Mouse (Mus musculus) liver, embryonic 12.5 days (tissue): ENCODE data around the gene Cstf2t. TPM values are rescaled to one million over a fixed set of nuclear protein-coding genes. Genes with fewer than 3 reads are reported as not detected.

Experiments used
- ATAC-seq: fragments of 200-750 bp; cut with Nextera tagmentation; 2 replicates; pipeline ENCODE4 v1.8.0; 2017; ENCODE audit warnings: moderate number of reproducible peaks, mild to moderate bottlenecking, moderate library complexity
- H3K27ac ChIP-seq: fragments of 300-500 bp; sonication (generic); 2 replicates; pipeline ENCODE4 v1.5.1; 2016; ENCODE audit warnings: mild to moderate bottlenecking
- H3K27me3 ChIP-seq: fragments of 300-500 bp; sonication (generic); replicated peaks from 2 replicates; pipeline ENCODE4 v1.6.1; 2016; ENCODE audit warnings: mild to moderate bottlenecking, moderate library complexity
- H3K36me3 ChIP-seq: fragments of 300-500 bp; sonication (generic); 2 replicates; pipeline ENCODE4 v1.6.1; 2016; ENCODE audit warnings: mild to moderate bottlenecking, moderate library complexity
- H3K4me1 ChIP-seq: fragments of 300-500 bp; sonication (generic); 2 replicates; pipeline ENCODE4 v1.6.1; 2016
- H3K4me2 ChIP-seq: fragments of 300-500 bp; sonication (generic); 2 replicates; pipeline ENCODE4 v1.6.1; 2016; ENCODE audit warnings: mild to moderate bottlenecking, moderate library complexity
- H3K4me3 ChIP-seq: fragments of 300-500 bp; sonication (generic); 2 replicates; pipeline ENCODE4 v1.5.1; 2016; ENCODE audit warnings: mild to moderate bottlenecking, moderate library complexity
- H3K9ac ChIP-seq: fragments of 300-500 bp; sonication (generic); 2 replicates; pipeline ENCODE4 v1.6.1; 2016; ENCODE audit warnings: mild to moderate bottlenecking, moderate library complexity
- H3K9me3 ChIP-seq: fragments of 300-500 bp; sonication (generic); replicated peaks from 2 replicates; pipeline ENCODE4 v1.6.1; 2016; ENCODE audit warnings: mild to moderate bottlenecking, moderate library complexity
- WGBS: fragments of 180-500 bp; shearing (Covaris S2); methylation state at CpG from one replicate; pipeline ENCODE4 v1.1.7; 2016; ENCODE audit not compliant: insufficient replicate concordance; 5-methylcytosine and 5-hydroxymethylcytosine counted together
- polyA plus RNA-seq: library from polyadenylated mRNA; unstranded; fragments of >200 nt; fragmentation: Nextera tagmentation; extraction: Ambion mirVana; gene quantifications from 2 replicates; pipeline ENCODE4 v1.2.1, GENCODE M21; 2016

Gene Cstf2t
- 21.3 and 22.1 TPM in 2 replicates for polyA plus RNA-seq

GRCm38 (mm10) chr19:31082662-31083429, at the start of gene Cstf2t:
TSS of gene Cstf2t (plus strand) at chr19:31082837.
- WGBS = 2% methylated on average over 56 of the region's 56 CpGs
- Histone ChIP-seq H3K9ac (peak within 1 kb of the TSS; percentile 75), H3K4me2 (peak within 1 kb of the TSS; percentile 87), H3K36me3 (peaks cover 30% of the 10 kb centered on the region), H3K27ac (peak within 1 kb of the TSS; percentile 71), H3K4me1 (peaks cover 24% of the 10 kb centered on the region), H3K9me3 (no peaks in the 10 kb centered on the region), H3K4me3 (peak within 1 kb of the TSS; percentile 83), H3K27me3 (0 out of 2 replicates have a peak, but pooled peaks cover 6% of the 10 kb centered on the region)
- ATAC-seq = peak; percentile 100

- Histone ChIP-seq H3K36me3 (no peaks in the 10 kb centered on the region), H3K9me3 (no peaks in the 10 kb centered on the region), H3K4me3 (no peak overlapping the region), H3K4me2 (no peak overlapping the region), H3K27ac (no peak overlapping the region), H3K4me1 (no peaks in the 10 kb centered on the region), H3K9ac (no peak overlapping the region), H3K27me3 (no peaks in the 10 kb centered on the region)
- WGBS = 59% methylated on average over 3 of the region's 3 CpGs
- ATAC-seq = no peak
Measured at GRCm38 (mm10) chr19:31038951-31039350, 43.7 kb upstream of the Cstf2t start.

GRCm38 (mm10) chr19:31040948-31041847, 41.4 kb upstream of the Cstf2t start:
- Histone ChIP-seq H3K27ac (no peak overlapping the region), H3K4me2 (no peak overlapping the region), H3K4me3 (no peak overlapping the region), H3K9ac (no peak overlapping the region), H3K27me3 (no peaks in the 10 kb centered on the region), H3K36me3 (no peaks in the 10 kb centered on the region), H3K4me1 (no peaks in the 10 kb centered on the region), H3K9me3 (no peaks in the 10 kb centered on the region)
- ATAC-seq = no peak
- WGBS = 72% methylated on average over 2 of the region's 2 CpGs

GRCm38 (mm10) chr19:31046601-31047000, 36.0 kb upstream of the Cstf2t start:
- ATAC-seq = no peak
- Histone ChIP-seq H3K36me3 (no peaks in the 10 kb centered on the region), H3K4me1 (no peaks in the 10 kb centered on the region), H3K9ac (no peak overlapping the region), H3K4me3 (no peak overlapping the region), H3K9me3 (no peaks in the 10 kb centered on the region), H3K27ac (no peak overlapping the region), H3K4me2 (no peak overlapping the region), H3K27me3 (no peaks in the 10 kb centered on the region)
- WGBS = 84% methylated on average over 4 of the region's 4 CpGs

- no peak overlapping the region for H3K27ac ChIP-seq
- no peaks in the 10 kb centered on the region for H3K4me1 ChIP-seq
- no peak for ATAC-seq
Measured at GRCm38 (mm10) chr19:31064740-31065139, 17.9 kb upstream of the Cstf2t start.

GRCm38 (mm10) chr19:31065206-31065781, 17.3 kb upstream of the Cstf2t start:
- 66% methylated on average over 11 of the region's 11 CpGs for WGBS
- Histone ChIP-seq H3K36me3 (no peaks in the 10 kb centered on the region), H3K4me2 (no peak overlapping the region), H3K9ac (no peak overlapping the region), H3K27me3 (no peaks in the 10 kb centered on the region), H3K4me3 (no peak overlapping the region), H3K27ac (no peak overlapping the region), H3K9me3 (no peaks in the 10 kb centered on the region), H3K4me1 (no peaks in the 10 kb centered on the region)
- no peak for ATAC-seq

More at GRCm38 (mm10) chr19:31064740-31065139, 17.9 kb upstream of the Cstf2t start:
- Histone ChIP-seq H3K27me3 (no peaks in the 10 kb centered on the region), H3K4me3 (no peak overlapping the region), H3K4me2 (no peak overlapping the region), H3K9me3 (no peaks in the 10 kb centered on the region), H3K9ac (no peak overlapping the region), H3K36me3 (no peaks in the 10 kb centered on the region)
- 72% methylated on average over 1 of the region's 1 CpGs for WGBS

- ATAC-seq = no peak
Measured at GRCm38 (mm10) chr19:31073959-31074716, 8.5 kb upstream of the Cstf2t start.

GRCm38 (mm10) chr19:31074717-31075063, 7.9 kb upstream of the Cstf2t start:
- H3K4me3 ChIP-seq = no peak overlapping the region
- no peaks in the 10 kb centered on the region for H3K4me1 ChIP-seq
- 0 out of 2 replicates have a peak, but pooled peaks cover 6% of the 10 kb centered on the region for H3K27me3 ChIP-seq
- no peaks in the 10 kb centered on the region for H3K36me3 ChIP-seq
- WGBS = 30% methylated on average over 3 of the region's 3 CpGs
- ATAC-seq = no peak
- H3K27ac ChIP-seq = no peak overlapping the region
- no peak overlapping the region for H3K4me2 ChIP-seq
- no peak overlapping the region for H3K9ac ChIP-seq
- H3K9me3 ChIP-seq = no peaks in the 10 kb centered on the region

More at GRCm38 (mm10) chr19:31073959-31074716, 8.5 kb upstream of the Cstf2t start:
- Histone ChIP-seq H3K9ac (no peak overlapping the region), H3K9me3 (no peaks in the 10 kb centered on the region), H3K27me3 (0 out of 2 replicates have a peak, but pooled peaks cover 6% of the 10 kb centered on the region), H3K27ac (no peak overlapping the region), H3K4me2 (no peak overlapping the region), H3K4me3 (no peak overlapping the region), H3K36me3 (no peaks in the 10 kb centered on the region), H3K4me1 (no peaks in the 10 kb centered on the region)
- WGBS = 64% methylated on average over 24 of the region's 24 CpGs

- no peak for ATAC-seq
- 0 out of 2 replicates have a peak, but pooled peaks cover 6% of the 10 kb centered on the region for H3K27me3 ChIP-seq
- no peaks in the 10 kb centered on the region for H3K9me3 ChIP-seq
- WGBS = 66% methylated on average over 4 of the region's 4 CpGs
- no peak overlapping the region for H3K27ac ChIP-seq
- no peak overlapping the region for H3K9ac ChIP-seq
- no peaks in the 10 kb centered on the region for H3K4me1 ChIP-seq
- H3K4me2 ChIP-seq = no peak overlapping the region
- H3K36me3 ChIP-seq = no peaks in the 10 kb centered on the region
- no peak overlapping the region for H3K4me3 ChIP-seq
Measured at GRCm38 (mm10) chr19:31076106-31076505, 6.5 kb upstream of the Cstf2t start.

- peaks cover 5% of the 10 kb centered on the region for H3K4me1 ChIP-seq
- no peak overlapping the region for H3K4me2 ChIP-seq
- H3K27ac ChIP-seq = no peak overlapping the region
- ATAC-seq = no peak
- H3K4me3 ChIP-seq = no peak overlapping the region
- no peaks in the 10 kb centered on the region for H3K9me3 ChIP-seq
- no peak overlapping the region for H3K9ac ChIP-seq
- H3K27me3 ChIP-seq = 0 out of 2 replicates have a peak, but pooled peaks cover 6% of the 10 kb centered on the region
- 54% methylated on average over 3 of the region's 3 CpGs for WGBS
- no peaks in the 10 kb centered on the region for H3K36me3 ChIP-seq
Measured at GRCm38 (mm10) chr19:31078241-31078640, 4.4 kb upstream of the Cstf2t start.

- Histone ChIP-seq H3K27ac (peak overlapping the region; percentile 71), H3K4me1 (peaks cover 24% of the 10 kb centered on the region), H3K9me3 (no peaks in the 10 kb centered on the region), H3K36me3 (peaks cover 29% of the 10 kb centered on the region), H3K27me3 (0 out of 2 replicates have a peak, but pooled peaks cover 6% of the 10 kb centered on the region), H3K4me3 (peak overlapping the region; percentile 83), H3K4me2 (peak overlapping the region; percentile 87), H3K9ac (peak overlapping the region; percentile 53)
- ATAC-seq = 0 out of 2 replicates have a peak, but pooled peaks have one; percentile 34
- 12% methylated on average over 7 of the region's 7 CpGs for WGBS
Measured at GRCm38 (mm10) chr19:31082226-31082625, 411 bp upstream of the Cstf2t start.
